Mouse (Mus musculus) heart, postnatal 0 days (tissue): ENCODE results near the gene Tnrc18. TPM values are rescaled to one million over a fixed set of nuclear protein-coding genes. Genes with fewer than 3 reads are reported as not detected.

ENCODE experiments used
- ATAC-seq: fragments of 200-750 bp; cut with Nextera tagmentation; 2 replicates; pipeline ENCODE4 v1.8.0; 2017; ENCODE audit warnings: low read depth, moderate number of reproducible peaks, moderate library complexity; ENCODE audit not compliant: insufficient read depth
- DNase-seq: peaks from one replicate; pipeline ENCODE4 v3.0.0-alpha.2; 2016; ENCODE audit warnings: low spot score
- H3K27ac ChIP-seq: fragments of 300-500 bp; sonication (generic); 2 replicates; pipeline ENCODE4 v1.5.1; 2014; ENCODE audit warnings: low read depth, mild to moderate bottlenecking
- H3K27me3 ChIP-seq: fragments of 300-500 bp; sonication (generic); 2 replicates; pipeline ENCODE4 v1.6.1; 2014; ENCODE audit warnings: low read length, mixed read lengths; ENCODE audit not compliant: control insufficient read depth, insufficient read depth
- H3K36me3 ChIP-seq: fragments of 300-500 bp; sonication (generic); replicated peaks from 2 replicates; pipeline ENCODE4 v1.6.1; 2014; ENCODE audit warnings: low read length, mixed read lengths; ENCODE audit not compliant: control insufficient read depth, insufficient read depth
- H3K4me1 ChIP-seq: fragments of 300-500 bp; sonication (generic); 2 replicates; pipeline ENCODE4 v1.6.1; 2014; ENCODE audit warnings: antibody characterized with exemption; ENCODE audit not compliant: control insufficient read depth, insufficient read depth
- H3K4me2 ChIP-seq: fragments of 300-500 bp; sonication (generic); 2 replicates; pipeline ENCODE4 v1.6.1; 2014; ENCODE audit warnings: low read depth, mild to moderate bottlenecking, low read length, moderate library complexity
- H3K4me3 ChIP-seq: fragments of 300-500 bp; sonication (generic); 2 replicates; pipeline ENCODE4 v1.5.1; 2014; ENCODE audit warnings: low read depth, low read length
- H3K9ac ChIP-seq: fragments of 300-500 bp; sonication (generic); replicated peaks from 2 replicates; pipeline ENCODE4 v1.6.1; 2014; ENCODE audit warnings: low read depth, low read length, mixed read lengths
- H3K9me3 ChIP-seq: fragments of 300-500 bp; sonication (generic); replicated peaks from 2 replicates; pipeline ENCODE4 v1.6.1; 2016; ENCODE audit warnings: low read length; ENCODE audit not compliant: control insufficient read depth
- CTCF ChIP-seq: IDR thresholded peaks from 2 replicates; pipeline ENCODE4 v1.5.1; 2016; ENCODE audit warnings: antibody characterized with exemption, control low read depth, low read depth
- EP300 ChIP-seq: IDR thresholded peaks from 2 replicates; pipeline ENCODE4 v1.6.1; 2016; ENCODE audit warnings: antibody characterized with exemption, low read depth
- WGBS: fragments of 180-500 bp; shearing (Covaris S2); extraction: QIAGEN DNeasy Blood & Tissue Kit; methylation state at CpG from one replicate; pipeline ENCODE4 v1.1.7; 2014; 5-methylcytosine and 5-hydroxymethylcytosine counted together
- polyA plus RNA-seq: library from polyadenylated mRNA; unstranded; fragments of >200 nt; fragmentation: Nextera tagmentation; extraction: Ambion mirVana; gene quantifications from 2 replicates; pipeline ENCODE4 v1.2.1, GENCODE M21; 2015
- total RNA-seq: library from RNA; depleted of rRNA; stranded (reverse); fragments of >200 nt; gene quantifications from 2 replicates; pipeline ENCODE4 v1.2.3, GENCODE M21; 2014; ENCODE audit warnings: low replicate concordance

The Tnrc18 gene
- total and polyA plus RNA-seq, 2 experiments from 2014 or later = 10.4 to 69.3 TPM

GRCm38 (mm10) chr5:142702511-142703138 lies 114.8 kb downstream of the Tnrc18 start:
- peak overlapping the region; percentile 78 for H3K4me2 ChIP-seq
- no peak overlapping the region for H3K9ac ChIP-seq
- H3K27me3 ChIP-seq = peaks cover 51% of the 10 kb centered on the region
- H3K27ac ChIP-seq = no peak overlapping the region
- DNase-seq (no peak), ATAC-seq (no peak)
- no peak for TF ChIP-seq EP300
- TF ChIP-seq CTCF = no peak
- no peaks in the 10 kb centered on the region for H3K9me3 ChIP-seq
- H3K4me1 ChIP-seq = no peaks in the 10 kb centered on the region
- H3K4me3 ChIP-seq = peak overlapping the region; percentile 47
- H3K36me3 ChIP-seq = no peaks in the 10 kb centered on the region
- WGBS = 24% methylated on average over 18 of the region's 18 CpGs

- TF ChIP-seq CTCF = no peak
- TF ChIP-seq EP300 = no peak
- Histone ChIP-seq H3K4me2 (peak overlapping the region; percentile 78), H3K9me3 (no peaks in the 10 kb centered on the region), H3K9ac (no peak overlapping the region), H3K27ac (no peak overlapping the region), H3K27me3 (peaks cover 52% of the 10 kb centered on the region), H3K4me3 (peak overlapping the region; percentile 47), H3K36me3 (no peaks in the 10 kb centered on the region), H3K4me1 (no peaks in the 10 kb centered on the region)
- ATAC-seq (peak; percentile 76; the same call in 1 of the 2 replicates), DNase-seq (no peak)
- WGBS = under 1% methylated on average over 55 of the region's 72 CpGs
These were observed 115.6 kb downstream of the Tnrc18 start for GRCm38 (mm10) chr5:142701651-142702510.

GRCm38 (mm10) chr5:142700842-142701589 lies 116.4 kb downstream of the Tnrc18 start:
- Histone ChIP-seq H3K36me3 (no peaks in the 10 kb centered on the region), H3K9me3 (no peaks in the 10 kb centered on the region), H3K4me1 (no peaks in the 10 kb centered on the region), H3K27me3 (peaks cover 60% of the 10 kb centered on the region), H3K9ac (no peak overlapping the region), H3K27ac (no peak overlapping the region), H3K4me3 (no peak overlapping the region), H3K4me2 (no peak overlapping the region)
- DNase-seq (no peak), ATAC-seq (no peak)
- 10% methylated on average over 15 of the region's 15 CpGs for WGBS
- TF ChIP-seq CTCF = no peak
- TF ChIP-seq EP300 = no peak

- Histone ChIP-seq H3K27ac (no peak overlapping the region), H3K9ac (no peak overlapping the region), H3K36me3 (no peaks in the 10 kb centered on the region), H3K9me3 (no peaks in the 10 kb centered on the region), H3K4me3 (no peak overlapping the region), H3K4me1 (no peaks in the 10 kb centered on the region), H3K4me2 (no peak overlapping the region), H3K27me3 (peaks cover 49% of the 10 kb centered on the region)
- TF ChIP-seq EP300 (no peak), CTCF (no peak)
- ATAC-seq (no peak), DNase-seq (no peak)
- 41% methylated on average over 2 of the region's 2 CpGs for WGBS
These were observed 119.7 kb downstream of the Tnrc18 start for GRCm38 (mm10) chr5:142697742-142698141.

- H3K9me3 ChIP-seq = no peaks in the 10 kb centered on the region
- no peaks in the 10 kb centered on the region for H3K4me1 ChIP-seq
- no peak for DNase-seq
- ATAC-seq = no peak
- no peak overlapping the region for H3K27ac ChIP-seq
- TF ChIP-seq CTCF (no peak), EP300 (no peak)
- H3K36me3 ChIP-seq = no peaks in the 10 kb centered on the region
- 72% methylated on average over 6 of the region's 6 CpGs for WGBS
- H3K4me3 ChIP-seq = no peak overlapping the region
- no peak overlapping the region for H3K9ac ChIP-seq
- H3K4me2 ChIP-seq = no peak overlapping the region
- H3K27me3 ChIP-seq = peaks cover 40% of the 10 kb centered on the region
These were observed 120.6 kb downstream of the Tnrc18 start for GRCm38 (mm10) chr5:142696865-142697264.
